ENCODE assay signal across 9 mouse cellular contexts in the genomic region with DNA sequence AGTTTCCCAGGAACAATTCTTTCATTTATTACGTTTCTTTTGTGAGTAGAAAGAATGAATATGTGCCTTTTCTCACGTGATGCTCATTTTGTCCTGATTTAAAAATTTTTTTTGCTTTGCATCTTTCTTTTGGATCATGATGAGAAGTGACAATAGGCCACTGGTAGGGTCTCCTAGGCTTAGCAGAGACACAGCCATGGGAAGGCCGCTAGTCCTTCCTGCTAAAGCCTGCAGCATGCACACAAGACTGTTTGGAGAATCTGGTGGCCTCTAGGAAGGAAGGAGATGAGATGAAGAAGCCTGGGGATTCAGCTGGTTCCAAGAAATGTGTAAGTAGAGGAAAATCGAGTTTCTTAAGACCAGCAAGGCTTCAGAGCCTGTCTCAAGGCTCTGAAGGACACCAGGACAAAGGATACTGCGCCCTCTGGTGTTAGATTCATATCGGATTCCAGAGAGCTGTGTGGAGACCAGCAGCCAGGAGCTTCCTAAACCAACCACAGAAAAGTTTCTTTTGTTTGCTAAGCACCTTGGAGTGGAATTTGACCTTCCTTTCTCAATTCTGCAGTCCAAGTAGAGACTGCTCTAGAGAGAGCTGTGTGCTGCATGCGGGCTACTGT.
DNase-seq lines count a peak whose midpoint lies in the region; ATAC-seq lines count a peak whose summit lies in the region.
"Had no signal": no experiment of that assay in that cellular context is flagged by ENCODE, and none has a peak within 500 bp of the region (broad histone marks: within the 10 kb centered on the region; RNA-seq: fewer than 3 reads in every experiment).

No protein-coding gene starts in this region.

- no peaks in the 10 kb centered on the region for H3K9me3 ChIP-seq in heart, embryonic 12.5 days (replicated peaks)
- no peaks in the 10 kb centered on the region for H3K9me3 ChIP-seq in intestine, embryonic 15.5 days
- H3K9me3 ChIP-seq in midbrain, embryonic 11.5 days (ENCODE audit: control insufficient read depth, low read length) = no peaks in the 10 kb centered on the region
- H3K9me3 ChIP-seq in stomach, embryonic 16.5 days (replicated peaks; ENCODE audit: control insufficient read depth, low read length) = no peaks in the 10 kb centered on the region

- intact Hi-C loops in left cerebral cortex, postnatal 10 days (cut with DNase I) = loop anchor here (5.0 kb wide), 1 partner anchor 70 kb away; no protein-coding TSS in a partner anchor

- H3K4me2 ChIP-seq in heart, embryonic 12.5 days = no peak overlapping the region
- H3K4me2 ChIP-seq in intestine, embryonic 15.5 days (replicated peaks) = no peak overlapping the region
- H3K4me2 ChIP-seq in midbrain, embryonic 11.5 days = no peak overlapping the region
- H3K4me2 ChIP-seq in stomach, embryonic 16.5 days (ENCODE audit: low read depth, low read length) = no peak overlapping the region

- no peak overlapping the region for H3K4me3 ChIP-seq in heart, embryonic 12.5 days
- H3K4me3 ChIP-seq in intestine, embryonic 15.5 days (replicated peaks) = no peak overlapping the region
- H3K4me3 ChIP-seq in midbrain, embryonic 11.5 days (ENCODE audit: low read depth, low read length) = no peak overlapping the region
- H3K4me3 ChIP-seq in stomach, embryonic 16.5 days (replicated peaks; ENCODE audit: low read length) = no peak overlapping the region

- DNase-seq in heart, adult 18-20 months = peak; percentile 87 to 89
- peak; percentile 74 to 88 for DNase-seq in cerebellum, postnatal 36 days
- peak; percentile 69 for DNase-seq in gastrocnemius, postnatal 10 days
- DNase-seq in left cerebral cortex, postnatal 10 days (ENCODE audit: extremely low spot score in 1 of 2, low spot score in 2 of 2) = peak; percentile 75 to 88
- peak; percentile 92 for DNase-seq in midbrain, embryonic 11.5 days (ENCODE audit: low spot score, missing footprints)

- H3K27me3 ChIP-seq in heart, embryonic 12.5 days (replicated peaks) = no peaks in the 10 kb centered on the region
- H3K27me3 ChIP-seq in intestine, embryonic 15.5 days (replicated peaks) = no peaks in the 10 kb centered on the region
- peaks cover 23% of the 10 kb centered on the region; the same call in 1 of the 2 replicates for H3K27me3 ChIP-seq in midbrain, embryonic 11.5 days (ENCODE audit: control insufficient read depth, insufficient read depth, low read length)
- no peaks in the 10 kb centered on the region; the same call in 1 of the 2 replicates for H3K27me3 ChIP-seq in stomach, embryonic 16.5 days (ENCODE audit: control insufficient read depth, insufficient read depth, low read length)

- peaks cover 28% of the 10 kb centered on the region for H3K4me1 ChIP-seq in heart, embryonic 12.5 days (replicated peaks)
- H3K4me1 ChIP-seq in intestine, embryonic 15.5 days (replicated peaks) = peaks cover 10% of the 10 kb centered on the region
- peaks cover 16% of the 10 kb centered on the region for H3K4me1 ChIP-seq in midbrain, embryonic 11.5 days (ENCODE audit: control insufficient read depth, insufficient read depth, low read length)
- peaks cover 15% of the 10 kb centered on the region for H3K4me1 ChIP-seq in stomach, embryonic 16.5 days (ENCODE audit: control insufficient read depth, insufficient read depth, low read length)

- no peak; the same call in 1 of the 2 replicates for ATAC-seq in heart, embryonic 12.5 days (ENCODE audit: insufficient number of reproducible peaks, low FRiP score)
- ATAC-seq in intestine, embryonic 15.5 days = peak; percentile 90
- ATAC-seq in midbrain, embryonic 11.5 days (ENCODE audit: low FRiP score) = peak; percentile 82
- ATAC-seq in stomach, embryonic 16.5 days (ENCODE audit: insufficient read depth, low FRiP score) = peak; percentile 88; the same call in 1 of the 2 replicates

- H3K27ac ChIP-seq in heart, embryonic 12.5 days (ENCODE audit: poor library complexity, severe bottlenecking) = no peak overlapping the region; the same call in 1 of the 2 replicates
- H3K27ac ChIP-seq in intestine, embryonic 15.5 days = no peak overlapping the region
- H3K27ac ChIP-seq in midbrain, embryonic 11.5 days (ENCODE audit: low read depth, low read length) = no peak overlapping the region
- no peak overlapping the region for H3K27ac ChIP-seq in stomach, embryonic 16.5 days (ENCODE audit: low read length)

- H3K36me3 ChIP-seq in heart, embryonic 12.5 days = no peaks in the 10 kb centered on the region
- no peaks in the 10 kb centered on the region for H3K36me3 ChIP-seq in intestine, embryonic 15.5 days
- no peaks in the 10 kb centered on the region for H3K36me3 ChIP-seq in midbrain, embryonic 11.5 days (ENCODE audit: control insufficient read depth, insufficient read depth, low read length)
- no peaks in the 10 kb centered on the region for H3K36me3 ChIP-seq in stomach, embryonic 16.5 days (ENCODE audit: control insufficient read depth, insufficient read depth, low read length)
- H3K36me3 ChIP-seq: G1E had no signal

- WGBS in heart, embryonic 12.5 days = 29% methylated on average over 7 of the region's 7 CpGs
- 32% methylated on average over 7 of the region's 7 CpGs for WGBS in intestine, embryonic 15.5 days
- 28% methylated on average over 7 of the region's 7 CpGs for WGBS in midbrain, embryonic 11.5 days
- 30% methylated on average over 7 of the region's 7 CpGs for WGBS in stomach, embryonic 16.5 days

- H3K9ac ChIP-seq in heart, embryonic 12.5 days = no peak overlapping the region
- H3K9ac ChIP-seq in intestine, embryonic 15.5 days = no peak overlapping the region
- H3K9ac ChIP-seq in midbrain, embryonic 11.5 days (ENCODE audit: low read length) = no peak overlapping the region
- no peak overlapping the region for H3K9ac ChIP-seq in stomach, embryonic 16.5 days (ENCODE audit: low read length)
